Mouse (Mus musculus) gastrocnemius, postnatal 36 days (tissue): ENCODE results near the gene 1810055G02Rik. TPM values are rescaled to one million over a fixed set of nuclear protein-coding genes. Genes with fewer than 3 reads are reported as not detected.

Experiments used
- DNase-seq, 2 experiments: peaks; one replicate each; pipeline ENCODE4 v3.0.0; 2022
- intact Hi-C: fragments of 180-260 bp; cut with DNase I; formaldehyde crosslinking; loops from one replicate; pipeline ENCODE4 v1.15.1; 2025
- total RNA-seq, 2 experiments: library from RNA; stranded (reverse); gene quantifications; 2 replicates each; pipeline ENCODE4 v1.2.3; 2021

The 1810055G02Rik gene
- total RNA-seq, 2 experiments from 2014 or later, result 10.6 to 11.1 TPM

GRCm38 (mm10) chr19:3730781-3731646, 22.9 kb downstream of the 1810055G02Rik start:
- DNase-seq, result no peak
- intact Hi-C loops, result no loop called here

DNA sequence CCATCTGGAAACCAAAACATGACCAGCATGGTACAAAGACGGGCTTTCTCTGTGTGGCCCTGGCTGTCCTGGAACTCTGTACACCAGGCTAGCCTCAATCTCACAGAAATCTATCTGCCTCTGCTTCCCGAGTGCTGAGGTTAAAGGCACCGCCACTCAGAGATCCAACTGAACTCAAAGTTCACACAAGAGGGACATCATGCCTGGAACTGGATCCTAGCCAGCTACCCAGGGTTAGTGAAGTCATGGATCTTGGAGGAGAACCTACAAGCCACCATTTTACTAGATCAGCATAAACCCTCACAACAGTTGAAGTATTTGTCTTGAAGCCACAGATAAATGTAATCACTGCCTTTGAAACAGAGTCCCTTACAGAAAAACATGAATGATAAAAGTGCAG, 27.9 kb downstream of the 1810055G02Rik start:
- intact Hi-C loops, result no loop called here

GRCm38 (mm10) chr19:3739650-3740049, 31.6 kb downstream of the 1810055G02Rik start:
- intact Hi-C loops, result no loop called here
- no peak for DNase-seq

More for the DNA sequence above, 27.9 kb downstream of the 1810055G02Rik start:
- DNase-seq, result no peak

- DNase-seq, result no peak
- intact Hi-C loops, result no loop called here
Observed at GRCm38 (mm10) chr19:3742716-3743115, 34.6 kb downstream of the 1810055G02Rik start.

DNA sequence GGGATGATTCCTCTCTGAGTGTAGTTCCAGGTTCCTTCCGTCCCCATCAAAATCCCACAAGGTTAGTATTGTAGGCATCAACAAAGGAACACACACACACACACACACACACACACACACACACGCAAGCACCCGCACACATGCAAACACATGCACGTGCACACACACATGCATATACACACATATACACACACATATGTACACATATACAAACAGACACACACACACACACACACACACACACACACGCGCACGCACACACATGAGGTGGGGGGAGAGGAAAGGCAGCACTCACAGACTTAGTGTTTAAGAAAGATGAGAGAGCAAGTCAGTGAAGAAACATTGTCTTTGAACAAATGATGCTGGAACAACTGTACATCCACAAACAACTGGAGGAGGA, 35.3 kb downstream of the 1810055G02Rik start:
- intact Hi-C loops, result no loop called here
- no peak for DNase-seq

GRCm38 (mm10) chr19:3743851-3744512, 35.9 kb downstream of the 1810055G02Rik start:
- peak in 1 of 2 experiments; percentile 55 for DNase-seq
- intact Hi-C loops, result no loop called here

- intact Hi-C loops, result no loop called here
- no peak for DNase-seq
Observed at GRCm38 (mm10) chr19:3752621-3753239, 44.6 kb downstream of the 1810055G02Rik start.

- DNase-seq, result no peak
- intact Hi-C loops, result no loop called here
Observed at GRCm38 (mm10) chr19:3753240-3753633, 45.1 kb downstream of the 1810055G02Rik start.

DNA sequence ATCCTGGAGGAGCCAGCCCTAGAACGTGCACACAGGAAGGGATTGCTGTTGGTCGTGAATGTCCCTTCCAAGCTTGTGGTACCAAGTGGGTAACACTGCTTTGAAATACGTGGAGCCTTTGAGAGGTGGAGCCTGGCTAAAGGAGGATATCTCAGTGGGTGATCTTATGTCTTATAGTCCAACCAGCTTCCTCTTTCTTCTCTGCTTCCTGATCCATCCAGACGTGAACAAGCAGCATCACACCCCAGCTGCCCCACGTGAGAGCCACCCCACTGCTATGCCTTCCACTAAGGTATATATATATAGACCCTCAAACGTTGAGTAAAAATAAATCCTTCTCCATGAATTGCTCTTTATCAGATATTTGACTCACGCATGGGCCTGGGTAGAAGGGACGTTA, 45.6 kb downstream of the 1810055G02Rik start:
- intact Hi-C loops, result no loop called here
- no peak for DNase-seq

GRCm38 (mm10) chr19:3757861-3758260, 49.8 kb downstream of the 1810055G02Rik start:
- no peak for DNase-seq
- intact Hi-C loops, result no loop called here

- DNase-seq, result no peak
- intact Hi-C loops, result no loop called here
Observed at GRCm38 (mm10) chr19:3765221-3765820, 57.2 kb downstream of the 1810055G02Rik start.

DNA sequence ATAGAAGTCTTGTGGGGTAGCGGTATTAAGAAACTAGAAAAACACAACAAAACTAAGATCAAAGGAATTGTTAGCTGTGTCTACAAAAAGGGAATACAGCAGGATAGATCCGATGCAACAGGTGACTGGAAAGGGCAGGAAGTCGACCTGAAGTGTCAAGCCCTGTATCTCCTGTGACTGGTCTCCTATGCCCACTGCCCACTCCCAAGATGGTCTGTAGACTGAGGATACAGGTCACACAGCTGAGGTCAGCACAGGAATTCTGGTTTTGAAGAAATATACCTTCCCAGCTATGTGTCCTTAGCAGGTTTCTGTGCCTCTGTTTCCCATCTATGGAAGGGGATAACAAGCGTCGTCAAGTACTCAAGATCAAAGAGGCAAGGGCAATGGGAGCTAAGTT, 58.3 kb downstream of the 1810055G02Rik start:
- intact Hi-C loops, result no loop called here
- DNase-seq, result no peak

DNA sequence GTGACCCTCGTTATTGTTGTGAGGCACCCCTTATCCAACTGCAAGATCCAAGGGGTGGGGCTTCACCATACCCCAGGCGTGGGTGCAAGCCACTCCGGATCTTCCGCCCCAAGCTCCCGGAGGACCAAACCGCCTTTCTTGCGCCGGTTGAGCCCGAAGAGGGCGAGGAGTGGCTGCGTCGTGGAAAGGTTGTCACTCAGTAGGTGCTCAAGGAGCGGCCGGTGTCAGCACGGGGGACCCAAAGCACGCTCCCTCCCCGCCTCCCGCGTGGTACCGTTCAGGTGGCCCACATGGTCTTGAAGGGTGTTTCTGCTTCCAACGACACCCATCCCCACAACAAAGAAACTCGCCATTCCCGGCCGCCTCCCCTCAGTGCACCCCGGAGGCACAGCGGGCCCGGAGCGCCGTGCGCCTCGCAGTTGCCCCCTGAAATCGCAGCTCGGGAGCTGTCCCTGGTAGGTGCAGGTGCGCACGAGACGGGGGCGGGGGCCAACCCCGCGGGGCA, 59.2 kb downstream of the 1810055G02Rik start, which contains the start of gene Kmt5b:
Gene Kmt5b, plus strand, starts transcription at position 146 of the 505 bp plus-strand sequence.
- intact Hi-C loops, result no loop called here
- DNase-seq, result peak in 1 of 2 experiments; percentile 16

Other genes starting within 250 kb of the 1810055G02Rik start
- 10 to 100 TPM; 50.0 to 55.7 TPM for gene Ppp6r3, start 132.5 kb upstream of the 1810055G02Rik start, total RNA-seq
- gene Lrp5, start 21.7 kb upstream of the 1810055G02Rik start, total RNA-seq, result 10 to 100 TPM; 21.9 to 22.9 TPM
- 10 to 100 TPM; 20.8 to 22.5 TPM for gene Kmt5b, start 59.1 kb downstream of the 1810055G02Rik start, total RNA-seq
- 1 to 10 TPM; 1.4 to 2.4 TPM for gene Chka, start 143.5 kb downstream of the 1810055G02Rik start, total RNA-seq
- 1 to 10 TPM; 4.8 to 5.9 TPM for gene Tcirg1, start 198.8 kb downstream of the 1810055G02Rik start, total RNA-seq
- 100 to 1,000 TPM; 242 to 273 TPM for gene Ndufs8, start 204.5 kb downstream of the 1810055G02Rik start, total RNA-seq
- 1 to 10 TPM in 1 of 2 experiments, under 1 TPM in 1; 0.92 to 1.6 TPM for gene Aldh3b1, start 221.5 kb downstream of the 1810055G02Rik start, total RNA-seq
- gene Unc93b1, start 226.9 kb downstream of the 1810055G02Rik start, total RNA-seq, result 1 to 10 TPM; 5.1 to 7.7 TPM